In genomic region chr10:19708277-19709070, GRCm38 (mm10) we compare ENCODE assay signal across 8 mouse cellular contexts. TPM values are rescaled to one million over a fixed set of nuclear protein-coding genes. Genes with fewer than 3 reads are reported as not detected.
DNase-seq lines count a peak whose midpoint lies in the region; ATAC-seq and TF ChIP-seq lines count a peak whose summit lies in the region.

No protein-coding gene starts in this region.

- no peak overlapping the region for H3K9ac ChIP-seq in heart, embryonic 12.5 days

- no peaks in the 10 kb centered on the region for H3K36me3 ChIP-seq in heart, embryonic 12.5 days
- H3K36me3 ChIP-seq in G1E (replicated peaks), result no peaks in the 10 kb centered on the region

- peaks cover 13% of the 10 kb centered on the region; the same call in 1 of the 2 replicates for H3K4me1 ChIP-seq in heart, embryonic 12.5 days (replicated peaks)
- H3K4me1 ChIP-seq in G1E (ENCODE audit: insufficient read depth, low read depth, low read length), result no peaks in the 10 kb centered on the region

- no peak overlapping the region for H3K4me3 ChIP-seq in heart, embryonic 12.5 days
- no peak overlapping the region for H3K4me3 ChIP-seq in G1E (ENCODE audit: low read depth, low read length)

- intact Hi-C loops in heart, postnatal 10 days (cut with DNase I), result no loop called here

- TF ChIP-seq CTCF in G1E (IDR thresholded peaks at IDR 0.05; ENCODE audit: low read depth, low read length), result no peak

- DNase-seq in heart, postnatal 10 days, result peak; percentile 13 to 30
- DNase-seq in A20 (ENCODE audit: low read depth, low spot score) (peak; percentile 76), G1E (ENCODE audit: low spot score) (peak; percentile 11)
- peak; percentile 29 for DNase-seq in embryo, embryonic 11.5 days (ENCODE audit: low read depth, low spot score)
- DNase-seq in lung, postnatal 36 days, result peak; percentile 43
- no peak for DNase-seq in frontal cortex, postnatal 10 days (ENCODE audit: low spot score in 2 of 2)
- DNase-seq in layer of hippocampus, adult 18-20 months (ENCODE audit: low spot score in 2 of 2), result no peak

- peaks cover 16% of the 10 kb centered on the region; the same call in 1 of the 2 replicates for H3K27me3 ChIP-seq in heart, embryonic 12.5 days (replicated peaks)
- peaks cover 11% of the 10 kb centered on the region for H3K27me3 ChIP-seq in G1E (ENCODE audit: insufficient read depth, low read length)

- no peak overlapping the region for H3K4me2 ChIP-seq in heart, embryonic 12.5 days

- ATAC-seq in heart, embryonic 12.5 days (ENCODE audit: insufficient number of reproducible peaks, low FRiP score), result no peak
- no peak for ATAC-seq in G1E (ENCODE audit: extremely low read depth, insufficient number of reproducible peaks, low FRiP score, poor library complexity, severe bottlenecking)

- H3K9me3 ChIP-seq in heart, embryonic 12.5 days (replicated peaks), result no peaks in the 10 kb centered on the region
- no peaks in the 10 kb centered on the region for H3K9me3 ChIP-seq in G1E (replicated peaks)

- H3K27ac ChIP-seq in heart, embryonic 12.5 days (ENCODE audit: poor library complexity, severe bottlenecking), result no peak overlapping the region

- WGBS in heart, embryonic 12.5 days, result 48% methylated on average over 12 of the region's 12 CpGs

RNA-seq across cellular contexts. Expression of gene Il20ra, which starts 3.9 kb away (rescaled TPM):
- total RNA-seq in heart, postnatal 10 days (2021), result not detected
- polyA plus RNA-seq in heart, embryonic 12.5 days (2016; fragmentation: Nextera tagmentation; extraction: Ambion mirVana), result not detected in 2 replicates
- total RNA-seq in G1E (2014; fragmentation: Nextera tagmentation) (not detected in 2 replicates), G1E (2017) (0.17 and 0.22 TPM in 2 replicates)
- not detected in 2 replicates for polyA plus RNA-seq in G1E (2012)
- total RNA-seq in layer of hippocampus, adult 18-20 months (2021), result under 1 TPM; 0.15 to 0.20 TPM

Comparison
In these comparisons a context has a peak if more than half of its experiments do, and no peak if none do; other contexts are left out.
1. DNase-seq: peak in heart, postnatal 10 days (2 of 2), A20 (single experiment), G1E (single experiment), embryo, embryonic 11.5 days (single experiment) and lung, postnatal 36 days (single experiment); none in frontal cortex, postnatal 10 days (0 of 2) and layer of hippocampus, adult 18-20 months (0 of 2).